Mouse (Mus musculus): Measurements from ENCODE around the gene Mtx2. TPM values are rescaled to one million over a fixed set of nuclear protein-coding genes. Genes with fewer than 3 reads are reported as not detected.

Mtx2 gene
- total and polyA plus RNA-seq, 2 experiments from 2014 or later, result 105 to 131 TPM

DNA sequence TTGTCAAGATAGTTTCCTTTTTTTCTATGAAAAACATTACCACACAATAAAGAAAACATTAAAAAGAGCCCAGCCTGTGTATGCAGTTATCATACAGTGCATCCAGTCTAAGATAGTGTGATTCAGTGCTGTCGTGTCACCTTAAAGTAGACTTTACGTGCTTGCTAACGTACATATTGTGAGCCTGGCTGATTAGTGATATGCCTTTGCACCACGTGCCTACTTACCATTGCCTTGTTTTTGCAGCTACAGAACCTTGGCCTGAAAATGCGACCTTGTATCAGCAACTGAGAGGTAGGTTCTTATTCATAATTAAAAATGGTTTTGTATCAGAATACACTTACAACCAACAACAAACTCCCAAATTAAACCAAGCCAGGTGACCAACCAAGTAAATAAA lies 21.4 kb downstream of the Mtx2 start:
- Histone ChIP-seq H3K4me3 (ENCODE audit: low read depth, low read length) (no peak overlapping the region), H3K36me3 (ENCODE audit: insufficient read depth) (no peaks in the 10 kb centered on the region), H3K9ac (no peak overlapping the region), H3K27ac (ENCODE audit: low read depth, low read length) (no peak overlapping the region), H3K4me1 (ENCODE audit: insufficient read depth) (no peaks in the 10 kb centered on the region), H3K4me2 (ENCODE audit: low read depth) (no peak overlapping the region), H3K27me3 (ENCODE audit: insufficient read depth, low read length) (no peaks in the 10 kb centered on the region), H3K9me3 (ENCODE audit: low read length) (no peaks in the 10 kb centered on the region)
- no peak for TF ChIP-seq CTCF (IDR thresholded peaks at IDR 0.05; ENCODE audit: low read depth)
- DNase-seq, result no peak
- WGBS, result 85% methylated on average over 5 of the region's 5 CpGs
- no peak for ATAC-seq

DNA sequence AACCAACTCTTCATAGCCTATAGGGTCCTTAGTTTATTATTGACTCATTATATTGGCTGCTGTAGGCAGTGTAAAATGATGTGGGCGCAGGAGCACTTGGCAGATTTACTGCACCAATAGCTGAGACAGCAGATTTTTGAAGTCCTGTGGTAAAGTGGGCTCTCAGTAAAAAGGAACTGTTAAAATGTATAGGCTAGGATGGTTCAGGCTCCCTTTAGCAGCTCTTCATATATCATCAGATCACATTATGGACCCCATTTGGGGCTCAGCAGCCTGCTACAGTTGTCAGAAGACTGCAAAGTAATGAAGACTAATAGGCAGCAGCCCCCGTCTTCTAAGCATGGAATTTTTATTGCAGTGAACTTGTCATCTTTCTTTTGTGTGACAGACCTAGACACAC lies 21.9 kb downstream of the Mtx2 start:
- H3K4me1 ChIP-seq (ENCODE audit: insufficient read depth), result no peaks in the 10 kb centered on the region
- no peak overlapping the region for H3K4me2 ChIP-seq (ENCODE audit: low read depth)
- no peaks in the 10 kb centered on the region for H3K36me3 ChIP-seq (ENCODE audit: insufficient read depth)
- ATAC-seq, result no peak
- no peak overlapping the region for H3K9ac ChIP-seq
- 76% methylated on average over 2 of the region's 2 CpGs for WGBS
- DNase-seq, result no peak
- H3K9me3 ChIP-seq (ENCODE audit: low read length), result no peaks in the 10 kb centered on the region
- H3K27ac ChIP-seq (ENCODE audit: low read depth, low read length), result no peak overlapping the region
- H3K27me3 ChIP-seq (ENCODE audit: insufficient read depth, low read length), result no peaks in the 10 kb centered on the region
- no peak overlapping the region for H3K4me3 ChIP-seq (ENCODE audit: low read depth, low read length)
- TF ChIP-seq CTCF (IDR thresholded peaks at IDR 0.05; ENCODE audit: low read depth), result no peak

- ATAC-seq (no peak), DNase-seq (no peak)
- no peak overlapping the region for H3K27ac ChIP-seq (ENCODE audit: low read depth, low read length)
- H3K27me3 ChIP-seq (ENCODE audit: insufficient read depth, low read length), result no peaks in the 10 kb centered on the region
- H3K36me3 ChIP-seq (ENCODE audit: insufficient read depth), result no peaks in the 10 kb centered on the region
- H3K9me3 ChIP-seq (ENCODE audit: low read length), result no peaks in the 10 kb centered on the region
- WGBS, result 46% methylated on average over 1 of the region's 1 CpGs
- H3K9ac ChIP-seq, result no peak overlapping the region
- TF ChIP-seq CTCF (IDR thresholded peaks at IDR 0.05; ENCODE audit: low read depth), result no peak
- no peaks in the 10 kb centered on the region for H3K4me1 ChIP-seq (ENCODE audit: insufficient read depth)
- no peak overlapping the region for H3K4me3 ChIP-seq (ENCODE audit: low read depth, low read length)
- H3K4me2 ChIP-seq (ENCODE audit: low read depth), result no peak overlapping the region
These were observed 24.4 kb downstream of the Mtx2 start for GRCm38 (mm10) chr2:74850036-74850435.

DNA sequence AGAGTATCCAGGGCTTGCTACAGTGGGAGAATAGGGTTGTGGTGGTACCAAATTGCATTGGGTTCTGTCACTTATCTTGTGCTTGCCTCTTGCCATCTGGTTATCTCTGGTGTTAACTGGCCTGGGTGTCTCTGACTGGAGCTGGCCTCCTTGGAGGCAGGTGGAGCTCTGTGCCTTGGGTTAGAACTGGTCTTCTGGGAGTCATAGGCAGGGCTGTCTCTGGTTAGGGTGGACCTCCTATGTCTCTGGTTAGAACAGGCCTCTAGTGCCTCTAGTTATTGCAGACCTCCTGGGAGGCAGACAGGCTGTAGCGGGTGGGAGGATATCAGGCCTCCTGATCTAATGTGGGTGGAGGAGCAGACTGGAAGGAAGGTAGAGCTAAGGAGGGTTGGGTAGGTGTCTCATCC lies 36.5 kb downstream of the Mtx2 start:
- Histone ChIP-seq H3K27me3 (ENCODE audit: insufficient read depth, low read length) (no peaks in the 10 kb centered on the region), H3K9me3 (ENCODE audit: low read length) (no peaks in the 10 kb centered on the region), H3K9ac (no peak overlapping the region), H3K4me1 (ENCODE audit: insufficient read depth) (no peaks in the 10 kb centered on the region), H3K27ac (ENCODE audit: low read depth, low read length) (no peak overlapping the region), H3K36me3 (ENCODE audit: insufficient read depth) (no peaks in the 10 kb centered on the region), H3K4me2 (ENCODE audit: low read depth) (no peak overlapping the region), H3K4me3 (ENCODE audit: low read depth, low read length) (no peak overlapping the region)
- no peak for DNase-seq
- no peak for ATAC-seq
- TF ChIP-seq CTCF (IDR thresholded peaks at IDR 0.05; ENCODE audit: low read depth), result no peak
- 100% methylated on average over 1 of the region's 1 CpGs for WGBS

DNA sequence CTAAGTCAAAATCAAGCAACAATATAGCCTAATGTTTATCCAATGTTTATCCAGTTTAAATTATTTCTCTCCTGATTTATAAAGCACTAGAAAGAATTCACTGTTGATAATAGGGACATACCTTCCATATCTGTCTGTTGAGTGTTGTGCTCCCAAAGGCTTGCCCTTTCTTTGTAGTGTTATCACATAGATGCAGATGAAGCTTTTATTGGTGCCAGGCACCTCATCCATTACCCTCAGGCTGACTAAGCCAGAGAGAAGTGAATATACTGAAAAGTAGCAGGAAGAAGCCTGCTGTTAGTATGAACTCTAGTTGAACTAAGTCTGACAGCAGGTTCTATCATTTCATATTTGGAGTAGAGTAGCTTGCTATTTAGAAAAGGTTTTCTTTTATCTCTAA lies 39.8 kb downstream of the Mtx2 start:
- no peak overlapping the region for H3K4me3 ChIP-seq (ENCODE audit: low read depth, low read length)
- DNase-seq, result no peak
- no peak overlapping the region for H3K9ac ChIP-seq
- no peaks in the 10 kb centered on the region for H3K36me3 ChIP-seq (ENCODE audit: insufficient read depth)
- no peak overlapping the region for H3K4me2 ChIP-seq (ENCODE audit: low read depth)
- H3K27me3 ChIP-seq (ENCODE audit: insufficient read depth, low read length), result no peaks in the 10 kb centered on the region
- no peak for ATAC-seq
- no peak for TF ChIP-seq CTCF (IDR thresholded peaks at IDR 0.05; ENCODE audit: low read depth)
- no peaks in the 10 kb centered on the region for H3K4me1 ChIP-seq (ENCODE audit: insufficient read depth)
- no peaks in the 10 kb centered on the region for H3K9me3 ChIP-seq (ENCODE audit: low read length)
- no peak overlapping the region for H3K27ac ChIP-seq (ENCODE audit: low read depth, low read length)

GRCm38 (mm10) chr2:74874043-74874442 lies 48.4 kb downstream of the Mtx2 start:
- no peak for TF ChIP-seq CTCF (IDR thresholded peaks at IDR 0.05; ENCODE audit: low read depth)
- peaks cover 10% of the 10 kb centered on the region; the same call in 1 of the 2 replicates for H3K36me3 ChIP-seq (ENCODE audit: insufficient read depth)
- no peak overlapping the region for H3K9ac ChIP-seq
- DNase-seq (no peak), ATAC-seq (no peak)
- no peaks in the 10 kb centered on the region for H3K4me1 ChIP-seq (ENCODE audit: insufficient read depth)
- H3K27ac ChIP-seq (ENCODE audit: low read depth, low read length), result no peak overlapping the region
- no peaks in the 10 kb centered on the region for H3K9me3 ChIP-seq (ENCODE audit: low read length)
- H3K27me3 ChIP-seq (ENCODE audit: insufficient read depth, low read length), result no peaks in the 10 kb centered on the region
- no peak overlapping the region for H3K4me2 ChIP-seq (ENCODE audit: low read depth)
- 92% methylated on average over 9 of the region's 9 CpGs for WGBS
- H3K4me3 ChIP-seq (ENCODE audit: low read depth, low read length), result no peak overlapping the region

GRCm38 (mm10) chr2:74884357-74884756 lies 58.8 kb downstream of the Mtx2 start:
- WGBS, result 63% methylated on average over 9 of the region's 9 CpGs
- Histone ChIP-seq H3K4me2 (ENCODE audit: low read depth) (no peak overlapping the region), H3K27me3 (ENCODE audit: insufficient read depth, low read length) (no peaks in the 10 kb centered on the region), H3K36me3 (ENCODE audit: insufficient read depth) (0 out of 2 replicates have a peak, but pooled peaks cover 3% of the 10 kb centered on the region), H3K4me1 (ENCODE audit: insufficient read depth) (no peaks in the 10 kb centered on the region), H3K27ac (ENCODE audit: low read depth, low read length) (no peak overlapping the region), H3K9ac (no peak overlapping the region), H3K9me3 (ENCODE audit: low read length) (no peaks in the 10 kb centered on the region), H3K4me3 (ENCODE audit: low read depth, low read length) (no peak overlapping the region)
- ATAC-seq, result peak; percentile 25; the same call in 1 of the 2 replicates
- no peak for TF ChIP-seq CTCF (IDR thresholded peaks at IDR 0.05; ENCODE audit: low read depth)
- no peak for DNase-seq

DNA sequence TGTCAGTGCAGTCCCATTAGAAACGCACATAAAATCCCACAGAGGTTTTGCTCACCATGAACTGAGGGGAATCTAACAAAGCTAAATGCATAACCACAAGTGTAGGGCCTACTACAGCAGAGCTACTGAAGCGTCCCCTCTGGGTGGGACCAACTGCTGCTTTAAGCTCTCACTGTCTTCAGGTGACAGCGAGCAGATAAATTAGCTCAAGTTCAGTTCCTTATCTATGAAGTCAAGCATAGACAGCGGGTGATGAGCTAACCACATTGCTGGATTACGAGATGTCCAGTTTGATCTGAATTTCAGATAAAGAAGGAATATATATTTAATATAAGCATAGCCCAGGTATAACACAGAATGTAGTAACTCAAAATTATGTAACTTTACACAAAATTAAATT lies 66.3 kb downstream of the Mtx2 start:
- Histone ChIP-seq H3K4me1 (ENCODE audit: insufficient read depth) (no peaks in the 10 kb centered on the region), H3K9ac (no peak overlapping the region), H3K27ac (ENCODE audit: low read depth, low read length) (no peak overlapping the region), H3K27me3 (ENCODE audit: insufficient read depth, low read length) (no peaks in the 10 kb centered on the region), H3K4me3 (ENCODE audit: low read depth, low read length) (no peak overlapping the region), H3K36me3 (ENCODE audit: insufficient read depth) (no peaks in the 10 kb centered on the region), H3K9me3 (ENCODE audit: low read length) (no peaks in the 10 kb centered on the region), H3K4me2 (ENCODE audit: low read depth) (no peak overlapping the region)
- no peak for DNase-seq
- no peak for TF ChIP-seq CTCF (IDR thresholded peaks at IDR 0.05; ENCODE audit: low read depth)
- ATAC-seq, result no peak
- WGBS, result 81% methylated on average over 5 of the region's 5 CpGs
